Mouse (Mus musculus): ENCODE measurements around the gene Ptn. TPM values are rescaled to one million over a fixed set of nuclear protein-coding genes. Genes with fewer than 3 reads are reported as not detected.

Gene Ptn
- polyA plus RNA-seq, 1 experiment from 2014 or later = 262 TPM

DNA sequence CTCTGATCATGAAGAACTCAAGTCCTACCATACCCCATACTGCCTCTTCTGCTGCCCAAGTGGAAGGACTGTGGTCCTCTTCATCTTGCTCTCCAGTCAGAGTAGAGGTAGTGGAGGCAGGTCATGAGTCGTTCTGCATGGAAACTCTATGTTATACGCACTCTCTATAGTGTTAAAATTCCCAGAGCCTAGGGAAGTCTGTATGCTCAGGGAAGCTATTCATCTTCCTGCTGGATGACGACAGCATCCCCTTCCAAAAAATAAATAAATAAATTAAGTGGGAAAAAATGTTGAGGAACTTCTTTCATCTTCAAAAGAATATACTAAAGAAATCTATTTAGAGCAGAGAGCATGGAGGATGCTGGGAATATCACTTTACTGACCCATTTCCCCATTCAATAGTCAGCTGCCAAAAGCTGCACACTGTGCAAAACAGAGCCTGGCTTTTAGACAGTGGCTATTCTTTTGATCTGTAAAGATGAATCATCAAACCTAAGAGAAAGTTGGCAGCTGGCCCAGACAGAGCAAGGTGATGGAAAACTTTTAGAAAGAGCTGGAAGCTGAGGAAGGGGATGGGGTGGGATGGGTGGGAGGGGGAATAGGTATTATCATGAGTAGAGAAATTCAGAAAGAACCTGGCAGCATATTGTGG lies 84.4 kb downstream of the Ptn start:
- H3K36me3 ChIP-seq (replicated peaks) = peaks cover 87% of the 10 kb centered on the region
- no peak for DNase-seq (ENCODE audit: low spot score)
- peaks cover 3% of the 10 kb centered on the region for H3K9me3 ChIP-seq
- H3K4me3 ChIP-seq = no peak overlapping the region
- H3K27me3 ChIP-seq (replicated peaks; ENCODE audit: low read depth, poor library complexity, severe bottlenecking) = no peaks in the 10 kb centered on the region
- 90% methylated on average over 3 of the region's 3 CpGs for WGBS
- H3K27ac ChIP-seq (replicated peaks) = no peak overlapping the region
- no peaks in the 10 kb centered on the region for H3K4me1 ChIP-seq

DNA sequence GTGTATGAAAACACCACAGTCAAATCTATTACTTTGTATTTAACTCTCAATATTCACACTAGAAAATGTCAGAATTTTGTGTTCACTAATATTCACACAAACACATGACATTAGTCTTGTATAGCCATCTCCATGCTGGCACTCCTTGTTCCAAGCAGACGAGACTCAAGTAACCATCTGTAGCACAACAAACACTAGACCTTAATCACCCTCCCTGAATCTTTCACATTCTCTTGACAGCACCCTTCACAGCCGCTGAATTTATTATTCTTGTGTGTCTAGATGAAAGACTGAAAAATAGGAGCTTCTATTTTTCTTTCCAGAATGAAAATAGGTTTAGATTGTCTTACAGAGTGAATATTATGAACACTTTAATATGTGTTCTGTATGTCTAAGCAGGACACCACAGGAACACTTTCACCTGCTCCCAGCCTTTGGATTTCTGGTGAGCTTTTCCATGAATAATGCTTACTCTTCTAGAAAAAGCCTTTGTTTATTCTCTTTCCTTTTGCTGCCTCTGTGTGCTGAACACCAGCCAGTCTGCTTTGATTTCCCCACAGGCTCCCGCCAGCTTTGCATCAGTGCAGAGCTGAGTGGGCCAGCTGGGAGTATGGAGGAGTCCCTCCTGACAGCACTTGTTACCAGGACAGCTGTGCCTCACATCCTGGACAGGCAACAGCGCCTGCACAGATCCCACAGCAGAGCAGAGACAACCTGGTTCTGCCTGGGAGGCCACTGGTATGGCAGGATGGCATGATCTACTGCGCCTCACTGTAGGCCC lies 87.1 kb downstream of the Ptn start:
- no peak for DNase-seq (ENCODE audit: low spot score)
- Histone ChIP-seq H3K36me3 (replicated peaks) (peaks cover 87% of the 10 kb centered on the region), H3K4me3 (no peak overlapping the region), H3K27ac (replicated peaks) (no peak overlapping the region), H3K4me1 (no peaks in the 10 kb centered on the region), H3K9me3 (no peaks in the 10 kb centered on the region), H3K27me3 (replicated peaks; ENCODE audit: low read depth, poor library complexity, severe bottlenecking) (no peaks in the 10 kb centered on the region)
- 78% methylated on average over 5 of the region's 5 CpGs for WGBS

DNA sequence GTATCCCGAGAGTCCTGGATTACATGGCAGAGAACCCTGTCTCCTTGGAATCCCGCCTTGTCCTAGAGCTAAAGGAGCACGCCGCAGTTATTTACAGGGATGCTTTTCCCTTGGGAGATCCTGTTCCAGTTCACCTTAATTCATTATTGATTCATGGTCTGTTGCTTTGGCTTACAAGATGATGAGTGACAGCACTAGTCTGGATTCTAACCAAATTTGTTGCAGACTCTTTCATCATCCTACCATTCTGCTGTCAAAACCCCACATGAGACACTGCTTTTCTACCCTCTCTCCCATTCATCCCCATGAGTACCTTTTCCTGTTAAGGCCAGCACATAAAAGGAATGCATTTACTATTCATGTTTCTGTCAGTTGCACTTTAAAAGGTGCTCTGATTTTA lies 96.7 kb downstream of the Ptn start:
- no peak overlapping the region for H3K4me3 ChIP-seq
- 94% methylated on average over 4 of the region's 4 CpGs for WGBS
- peaks cover 66% of the 10 kb centered on the region for H3K36me3 ChIP-seq (replicated peaks)
- no peaks in the 10 kb centered on the region for H3K4me1 ChIP-seq
- H3K27ac ChIP-seq (replicated peaks) = no peak overlapping the region
- no peaks in the 10 kb centered on the region for H3K9me3 ChIP-seq
- DNase-seq (ENCODE audit: low spot score) = no peak
- no peaks in the 10 kb centered on the region for H3K27me3 ChIP-seq (replicated peaks; ENCODE audit: low read depth, poor library complexity, severe bottlenecking)

DNA sequence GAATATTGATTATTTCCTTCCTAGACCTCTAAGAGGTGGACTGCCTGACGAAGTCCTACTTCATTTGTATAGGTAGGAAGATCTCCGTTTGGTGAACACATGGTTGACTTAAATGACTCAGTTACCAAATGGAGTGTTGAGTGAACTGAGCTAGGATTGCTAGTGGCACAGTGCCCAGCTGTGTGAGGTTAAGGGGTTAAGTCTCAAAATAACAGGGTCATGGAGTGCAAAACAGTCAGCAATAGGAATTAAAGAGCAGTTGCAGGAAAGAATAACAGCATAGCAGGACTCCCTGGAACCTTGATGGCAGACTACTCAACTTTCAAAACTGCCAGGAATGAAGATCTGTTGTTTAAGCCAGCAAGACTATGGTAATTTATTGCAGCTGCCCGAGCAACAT lies 114.5 kb downstream of the Ptn start:
- 30% methylated on average over 3 of the region's 3 CpGs for WGBS

GRCm38 (mm10) chr6:36691497-36691896 lies 118.5 kb downstream of the Ptn start:
- no peaks in the 10 kb centered on the region for H3K27me3 ChIP-seq (replicated peaks; ENCODE audit: low read depth, poor library complexity, severe bottlenecking)

More for the DNA sequence above, 114.5 kb downstream of the Ptn start:
- peaks cover 14% of the 10 kb centered on the region for H3K4me1 ChIP-seq
- no peak overlapping the region for H3K27ac ChIP-seq (replicated peaks)
- no peak for DNase-seq (ENCODE audit: low spot score)
- H3K9me3 ChIP-seq = no peaks in the 10 kb centered on the region
- no peaks in the 10 kb centered on the region for H3K27me3 ChIP-seq (replicated peaks; ENCODE audit: low read depth, poor library complexity, severe bottlenecking)
- H3K36me3 ChIP-seq (replicated peaks) = no peaks in the 10 kb centered on the region
- H3K4me3 ChIP-seq = no peak overlapping the region

DNA sequence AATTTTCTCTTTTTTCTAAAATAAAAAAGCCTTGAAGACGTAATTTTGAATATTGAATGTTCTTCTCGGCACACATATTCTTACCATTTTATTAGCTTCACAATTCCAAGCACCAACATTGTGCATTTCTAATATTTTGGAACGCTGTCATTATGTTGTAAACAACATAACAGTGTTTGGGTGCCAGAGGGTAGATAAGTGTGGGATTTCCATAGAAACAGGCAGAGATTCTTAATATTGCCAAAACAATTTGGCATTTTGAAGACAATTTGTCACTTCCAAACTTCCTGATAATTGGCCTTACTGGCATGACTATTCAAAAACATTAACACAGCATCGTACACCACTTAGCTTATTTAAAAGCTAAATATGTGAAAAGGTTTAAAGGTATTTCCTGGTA lies 119.1 kb downstream of the Ptn start:
- Histone ChIP-seq H3K9me3 (no peaks in the 10 kb centered on the region), H3K4me1 (peaks cover 10% of the 10 kb centered on the region), H3K27ac (replicated peaks) (no peak overlapping the region), H3K4me3 (no peak overlapping the region), H3K27me3 (replicated peaks; ENCODE audit: low read depth, poor library complexity, severe bottlenecking) (no peaks in the 10 kb centered on the region), H3K36me3 (replicated peaks) (no peaks in the 10 kb centered on the region)
- no peak for DNase-seq (ENCODE audit: low spot score)
- WGBS = 85% methylated on average over 4 of the region's 4 CpGs

More at GRCm38 (mm10) chr6:36691497-36691896, 118.5 kb downstream of the Ptn start:
- Histone ChIP-seq H3K36me3 (replicated peaks) (no peaks in the 10 kb centered on the region), H3K27ac (replicated peaks) (no peak overlapping the region), H3K9me3 (no peaks in the 10 kb centered on the region), H3K4me1 (peaks cover 10% of the 10 kb centered on the region), H3K4me3 (no peak overlapping the region)
- peak; percentile 57 for DNase-seq (ENCODE audit: low spot score)
- 8% methylated on average over 1 of the region's 1 CpGs for WGBS

GRCm38 (mm10) chr6:36676710-36677691 lies 133.0 kb downstream of the Ptn start:
- 73% methylated on average over 8 of the region's 8 CpGs for WGBS
- Histone ChIP-seq H3K4me1 (0 out of 2 replicates have a peak, but pooled peaks cover 3% of the 10 kb centered on the region), H3K9me3 (no peaks in the 10 kb centered on the region), H3K27ac (replicated peaks) (no peak overlapping the region), H3K27me3 (replicated peaks; ENCODE audit: low read depth, poor library complexity, severe bottlenecking) (no peaks in the 10 kb centered on the region), H3K4me3 (no peak overlapping the region), H3K36me3 (replicated peaks) (no peaks in the 10 kb centered on the region)
- no peak for DNase-seq (ENCODE audit: low spot score)

DNA sequence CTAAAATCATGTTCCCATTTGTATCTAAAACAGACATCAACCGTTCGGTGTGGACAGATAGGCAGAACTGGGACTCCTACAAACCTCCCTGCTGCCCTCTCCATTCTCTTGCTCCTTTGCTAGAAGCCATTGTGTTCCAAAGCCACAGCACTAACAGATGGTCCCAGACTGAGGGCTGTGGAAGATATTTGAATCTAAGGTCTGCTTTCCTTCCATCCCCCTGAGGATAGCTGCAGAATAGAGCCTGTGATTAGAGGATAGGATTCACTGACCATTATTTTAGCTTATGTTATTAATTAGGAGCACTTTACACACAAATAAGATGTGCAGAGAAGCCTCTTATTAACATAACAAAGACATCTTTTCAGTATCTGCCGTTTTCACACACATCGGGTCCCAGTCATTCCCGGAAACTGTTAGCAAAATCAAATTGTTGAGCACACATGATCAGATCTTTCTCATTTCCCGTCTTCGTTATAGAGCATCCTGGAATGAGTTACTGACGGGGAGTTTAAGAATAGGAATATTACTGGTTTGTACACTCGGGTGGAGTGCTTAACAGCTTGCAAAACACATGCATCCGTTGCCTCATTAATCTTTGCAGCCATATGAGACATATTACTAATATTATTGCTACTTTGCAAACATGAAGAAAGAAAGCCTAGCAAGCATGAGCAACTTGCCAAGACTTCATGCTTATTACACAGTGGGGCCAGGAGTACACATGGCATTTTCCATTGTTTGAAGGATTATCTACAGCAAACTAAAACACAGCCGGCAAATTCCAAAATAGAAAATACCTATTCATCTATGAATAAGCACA lies 137.4 kb downstream of the Ptn start:
- no peak overlapping the region for H3K27ac ChIP-seq (replicated peaks)
- no peaks in the 10 kb centered on the region for H3K36me3 ChIP-seq (replicated peaks)
- WGBS = 87% methylated on average over 11 of the region's 11 CpGs
- no peaks in the 10 kb centered on the region for H3K27me3 ChIP-seq (replicated peaks; ENCODE audit: low read depth, poor library complexity, severe bottlenecking)
- no peak overlapping the region for H3K4me3 ChIP-seq
- no peak for DNase-seq (ENCODE audit: low spot score)
- no peaks in the 10 kb centered on the region for H3K4me1 ChIP-seq
- H3K9me3 ChIP-seq = no peaks in the 10 kb centered on the region

- Histone ChIP-seq H3K4me1 (no peaks in the 10 kb centered on the region), H3K27ac (replicated peaks) (no peak overlapping the region), H3K4me3 (no peak overlapping the region), H3K9me3 (no peaks in the 10 kb centered on the region), H3K36me3 (replicated peaks) (no peaks in the 10 kb centered on the region), H3K27me3 (replicated peaks; ENCODE audit: low read depth, poor library complexity, severe bottlenecking) (no peaks in the 10 kb centered on the region)
- 89% methylated on average over 3 of the region's 3 CpGs for WGBS
- no peak for DNase-seq (ENCODE audit: low spot score)
Observed at GRCm38 (mm10) chr6:36671274-36671673, 138.7 kb downstream of the Ptn start.
